Mouse (Mus musculus) limb, embryonic 11.5 days (tissue): ENCODE measurements around the gene Wdfy2. TPM values are rescaled to one million over a fixed set of nuclear protein-coding genes. Genes with fewer than 3 reads are reported as not detected.

Experiments used
- ATAC-seq: fragments of 200-750 bp; cut with Nextera tagmentation; 2 replicates; pipeline ENCODE4 v1.8.0; 2017; ENCODE audit warnings: low read depth; ENCODE audit not compliant: insufficient number of reproducible peaks, low FRiP score, low TSS enrichment
- DNase-seq: peaks from one replicate; pipeline ENCODE4 v3.0.0-alpha.2; 2015; ENCODE audit warnings: low spot score
- H3K27ac ChIP-seq: fragments of 300-500 bp; sonication (generic); replicated peaks from 2 replicates; pipeline ENCODE4 v1.5.1; 2014; ENCODE audit warnings: low read depth, mild to moderate bottlenecking, low read length
- H3K27me3 ChIP-seq: fragments of 300-500 bp; sonication (generic); 2 replicates; pipeline ENCODE4 v1.6.1; 2014; ENCODE audit warnings: mild to moderate bottlenecking, low read length, mixed read lengths; ENCODE audit not compliant: control insufficient read depth, insufficient read depth
- H3K36me3 ChIP-seq: fragments of 300-500 bp; sonication (generic); 2 replicates; pipeline ENCODE4 v1.6.1; 2014; ENCODE audit warnings: mild to moderate bottlenecking, low read length, moderate library complexity, mixed read lengths; ENCODE audit not compliant: control insufficient read depth, insufficient read depth
- H3K4me1 ChIP-seq: fragments of 300-500 bp; sonication (generic); 2 replicates; pipeline ENCODE4 v1.6.1; 2014; ENCODE audit warnings: low read length, mixed read lengths; ENCODE audit not compliant: control insufficient read depth, insufficient read depth
- H3K4me2 ChIP-seq: fragments of 300-500 bp; sonication (generic); 2 replicates; pipeline ENCODE4 v1.6.1; 2014; ENCODE audit warnings: low read depth, mild to moderate bottlenecking, moderate library complexity; ENCODE audit not compliant: severe bottlenecking
- H3K4me3 ChIP-seq: fragments of 300-500 bp; sonication (generic); 2 replicates; pipeline ENCODE4 v1.5.1; 2014; ENCODE audit warnings: low read depth, low read length
- H3K9ac ChIP-seq: fragments of 300-500 bp; sonication (generic); 2 replicates; pipeline ENCODE4 v1.6.1; 2014; ENCODE audit warnings: mild to moderate bottlenecking, low read length
- H3K9me3 ChIP-seq: fragments of 300-500 bp; sonication (generic); 2 replicates; pipeline ENCODE4 v1.6.1; 2016; ENCODE audit warnings: low read length; ENCODE audit not compliant: control insufficient read depth
- WGBS: fragments of 180-500 bp; shearing (Covaris S2); extraction: QIAGEN DNeasy Blood & Tissue Kit; methylation state at CpG from one replicate; pipeline ENCODE4 v1.1.7; 2014; 5-methylcytosine and 5-hydroxymethylcytosine counted together
- polyA plus RNA-seq: library from polyadenylated mRNA; unstranded; fragments of >200 nt; fragmentation: Nextera tagmentation; extraction: Ambion mirVana; gene quantifications from 2 replicates; pipeline ENCODE4 v1.2.1, GENCODE M21; 2014

Gene Wdfy2
- polyA plus RNA-seq, 1 experiment from 2014 or later, result 12.0 TPM

- no peak overlapping the region for H3K4me2 ChIP-seq
- no peaks in the 10 kb centered on the region for H3K9me3 ChIP-seq
- no peak overlapping the region for H3K4me3 ChIP-seq
- no peaks in the 10 kb centered on the region for H3K36me3 ChIP-seq
- ATAC-seq (no peak), DNase-seq (no peak)
- WGBS, result 46% methylated on average over 5 of the region's 5 CpGs
- H3K27ac ChIP-seq, result no peak overlapping the region
- no peak overlapping the region for H3K9ac ChIP-seq
- no peaks in the 10 kb centered on the region for H3K27me3 ChIP-seq
- no peaks in the 10 kb centered on the region for H3K4me1 ChIP-seq
Measured at GRCm38 (mm10) chr14:62812765-62813164, 24.7 kb upstream of the Wdfy2 start.

- DNase-seq (no peak), ATAC-seq (no peak)
- Histone ChIP-seq H3K9ac (no peak overlapping the region), H3K36me3 (no peaks in the 10 kb centered on the region), H3K4me2 (no peak overlapping the region), H3K27ac (no peak overlapping the region), H3K4me3 (no peak overlapping the region), H3K4me1 (no peaks in the 10 kb centered on the region), H3K9me3 (no peaks in the 10 kb centered on the region), H3K27me3 (no peaks in the 10 kb centered on the region)
- 54% methylated on average over 6 of the region's 6 CpGs for WGBS
Measured at GRCm38 (mm10) chr14:62814567-62814966, 22.9 kb upstream of the Wdfy2 start.

GRCm38 (mm10) chr14:62816827-62817226, 20.7 kb upstream of the Wdfy2 start:
- H3K9me3 ChIP-seq, result no peaks in the 10 kb centered on the region
- H3K4me2 ChIP-seq, result no peak overlapping the region
- H3K36me3 ChIP-seq, result no peaks in the 10 kb centered on the region
- 79% methylated on average over 4 of the region's 4 CpGs for WGBS
- H3K4me3 ChIP-seq, result no peak overlapping the region
- DNase-seq (no peak), ATAC-seq (no peak)
- H3K27me3 ChIP-seq, result no peaks in the 10 kb centered on the region
- H3K9ac ChIP-seq, result no peak overlapping the region
- no peaks in the 10 kb centered on the region for H3K4me1 ChIP-seq
- no peak overlapping the region for H3K27ac ChIP-seq

GRCm38 (mm10) chr14:62825575-62826332, 11.7 kb upstream of the Wdfy2 start:
- Histone ChIP-seq H3K27me3 (no peaks in the 10 kb centered on the region), H3K4me3 (no peak overlapping the region), H3K4me1 (no peaks in the 10 kb centered on the region), H3K9me3 (no peaks in the 10 kb centered on the region), H3K27ac (no peak overlapping the region), H3K36me3 (no peaks in the 10 kb centered on the region), H3K4me2 (no peak overlapping the region), H3K9ac (no peak overlapping the region)
- DNase-seq (no peak), ATAC-seq (no peak)
- WGBS, result 86% methylated on average over 8 of the region's 8 CpGs

- Histone ChIP-seq H3K4me2 (no peak overlapping the region), H3K4me3 (no peak overlapping the region), H3K36me3 (no peaks in the 10 kb centered on the region), H3K9me3 (no peaks in the 10 kb centered on the region), H3K9ac (no peak overlapping the region), H3K4me1 (no peaks in the 10 kb centered on the region), H3K27ac (no peak overlapping the region), H3K27me3 (no peaks in the 10 kb centered on the region)
- ATAC-seq, result no peak
- 51% methylated on average over 6 of the region's 6 CpGs for WGBS
- no peak for DNase-seq
Measured at GRCm38 (mm10) chr14:62829291-62829690, 8.2 kb upstream of the Wdfy2 start.

GRCm38 (mm10) chr14:62831691-62832275, 5.7 kb upstream of the Wdfy2 start:
- Histone ChIP-seq H3K9me3 (no peaks in the 10 kb centered on the region), H3K27ac (no peak overlapping the region), H3K4me1 (no peaks in the 10 kb centered on the region), H3K4me3 (no peak overlapping the region), H3K9ac (no peak overlapping the region), H3K27me3 (no peaks in the 10 kb centered on the region), H3K36me3 (no peaks in the 10 kb centered on the region), H3K4me2 (no peak overlapping the region)
- WGBS, result 95% methylated on average over 3 of the region's 3 CpGs
- ATAC-seq (no peak), DNase-seq (no peak)

GRCm38 (mm10) chr14:62833036-62833435, 4.4 kb upstream of the Wdfy2 start:
- Histone ChIP-seq H3K9me3 (no peaks in the 10 kb centered on the region), H3K36me3 (no peaks in the 10 kb centered on the region), H3K27me3 (no peaks in the 10 kb centered on the region), H3K4me3 (no peak overlapping the region), H3K9ac (no peak overlapping the region), H3K4me2 (no peak overlapping the region), H3K4me1 (no peaks in the 10 kb centered on the region), H3K27ac (no peak overlapping the region)
- no peak for DNase-seq
- 70% methylated on average over 7 of the region's 7 CpGs for WGBS
- no peak for ATAC-seq

GRCm38 (mm10) chr14:62833541-62833940, 3.9 kb upstream of the Wdfy2 start:
- 72% methylated on average over 3 of the region's 3 CpGs for WGBS
- Histone ChIP-seq H3K4me1 (no peaks in the 10 kb centered on the region), H3K27ac (no peak overlapping the region), H3K9me3 (no peaks in the 10 kb centered on the region), H3K9ac (no peak overlapping the region), H3K27me3 (no peaks in the 10 kb centered on the region), H3K4me2 (no peak overlapping the region), H3K4me3 (no peak overlapping the region), H3K36me3 (no peaks in the 10 kb centered on the region)
- no peak for ATAC-seq
- DNase-seq, result no peak
